Mouse (Mus musculus) CD4-positive, CD25-positive, alpha-beta regulatory T cell, adult 2 months (primary cell): ENCODE measurements around the gene Tmem256.

Source experiments
- DNase-seq: peaks from one replicate; pipeline ENCODE4 v3.0.0-alpha.2; 2012; ENCODE audit warnings: low read depth, low spot score

Gene Tmem256

DNA sequence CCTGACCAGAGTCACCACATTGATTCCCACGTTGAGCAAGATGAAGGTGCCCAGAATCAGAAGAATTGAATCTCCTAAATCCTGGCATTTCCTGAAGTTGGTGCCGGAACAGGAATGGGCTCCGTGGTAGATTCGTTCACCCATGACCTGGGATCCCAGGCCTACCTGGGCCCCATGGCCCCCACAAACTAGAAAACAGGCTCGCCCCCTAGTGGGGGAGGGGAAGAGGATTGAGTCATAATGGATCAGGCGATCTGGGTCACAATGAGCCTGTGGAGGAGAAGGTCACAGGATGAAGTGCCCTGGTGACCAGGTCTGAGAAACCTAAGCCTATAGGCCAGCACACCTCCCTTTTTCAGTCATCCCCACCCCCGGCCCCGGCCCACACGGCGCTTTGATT lies 23.2 kb upstream of the Tmem256 start, which contains the start of gene Gm39566:
Gene Gm39566 (minus strand): TSS at position 144 of the 400 bp plus-strand sequence.
- DNase-seq, result no peak

DNA sequence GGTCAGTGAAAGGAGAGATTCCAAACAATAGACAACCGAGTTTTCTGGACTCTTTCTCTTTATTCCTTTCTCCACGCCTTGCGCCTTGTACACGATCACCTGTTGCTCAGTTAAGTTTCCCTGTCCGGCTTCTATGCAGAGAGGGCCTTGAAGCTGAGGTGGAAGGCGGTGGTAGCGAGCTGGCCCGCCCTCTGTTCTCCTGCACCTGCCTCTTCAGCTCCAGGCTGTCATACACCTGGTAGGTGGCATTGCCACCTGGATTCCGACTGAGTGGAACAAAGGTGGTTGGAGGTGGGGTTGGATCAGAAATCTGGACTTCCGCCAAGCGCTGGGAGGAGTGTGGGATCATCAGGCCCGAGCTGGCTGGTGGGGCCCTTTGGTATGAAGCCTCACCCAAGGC lies 21.8 kb upstream of the Tmem256 start:
- no peak for DNase-seq

DNA sequence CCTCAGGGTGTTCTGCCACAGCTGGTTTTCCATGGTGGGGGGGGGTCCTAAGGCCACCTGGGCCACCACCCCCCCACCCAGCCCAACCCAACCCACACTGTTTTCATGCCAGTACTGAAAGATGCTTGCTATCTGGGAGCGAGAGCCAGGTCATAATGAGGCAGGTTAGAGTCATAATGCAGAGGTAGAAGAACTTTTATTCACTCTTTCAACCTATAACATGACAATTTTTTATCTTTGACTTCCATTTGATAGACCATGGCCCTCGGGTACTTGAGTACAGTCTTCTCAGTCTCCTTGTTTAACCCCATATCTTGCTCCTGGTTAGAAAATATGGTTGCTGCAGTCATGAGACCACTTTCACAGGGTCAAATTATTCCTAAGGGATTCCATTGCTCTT lies 19.9 kb upstream of the Tmem256 start, which contains the start of gene Spem2:
Gene Spem2 (minus strand): TSS at position 101 of the 400 bp plus-strand sequence.
- no peak for DNase-seq

DNA sequence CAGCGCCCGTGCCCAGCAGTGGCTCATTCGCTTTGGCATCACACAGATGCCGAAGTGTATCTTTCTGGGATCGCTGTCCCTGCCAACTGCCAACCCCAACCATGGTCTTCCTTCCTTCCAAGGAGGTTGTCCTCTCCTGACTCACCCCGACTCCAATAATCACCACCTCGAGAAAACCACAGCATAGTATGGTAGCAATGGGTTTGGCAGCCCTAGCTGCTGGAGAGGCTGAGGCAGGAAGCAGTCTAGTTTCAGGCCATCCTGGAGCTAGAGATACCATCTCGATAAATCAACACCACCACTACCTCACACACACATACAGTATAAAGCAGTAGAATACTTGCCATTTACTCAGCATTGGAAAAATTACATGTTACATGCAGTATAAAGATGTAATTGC lies 19.4 kb upstream of the Tmem256 start:
- no peak for DNase-seq

DNA sequence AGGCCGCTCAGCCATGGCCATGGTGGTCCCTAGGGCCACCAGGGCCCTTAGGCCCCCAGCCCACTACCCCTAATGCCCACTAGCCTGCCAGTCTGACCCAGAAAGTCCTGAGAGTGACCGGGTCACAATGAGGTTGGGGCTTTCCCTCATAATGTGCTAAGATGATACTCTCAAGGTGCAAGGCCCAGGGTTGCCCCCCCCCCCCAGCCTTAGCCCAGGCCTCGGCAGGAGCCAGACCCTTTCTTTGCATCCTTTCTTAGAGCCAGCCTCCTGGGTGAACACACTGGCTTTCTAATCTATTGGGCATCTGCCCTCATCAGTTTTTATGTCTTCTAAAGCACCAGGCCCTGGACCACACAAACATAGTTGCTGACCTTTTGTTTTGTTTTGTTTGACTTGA lies 16.2 kb upstream of the Tmem256 start, which contains the start of gene Spem1:
Gene Spem1 (minus strand): TSS at position 101 of the 400 bp plus-strand sequence.
- DNase-seq, result no peak

DNA sequence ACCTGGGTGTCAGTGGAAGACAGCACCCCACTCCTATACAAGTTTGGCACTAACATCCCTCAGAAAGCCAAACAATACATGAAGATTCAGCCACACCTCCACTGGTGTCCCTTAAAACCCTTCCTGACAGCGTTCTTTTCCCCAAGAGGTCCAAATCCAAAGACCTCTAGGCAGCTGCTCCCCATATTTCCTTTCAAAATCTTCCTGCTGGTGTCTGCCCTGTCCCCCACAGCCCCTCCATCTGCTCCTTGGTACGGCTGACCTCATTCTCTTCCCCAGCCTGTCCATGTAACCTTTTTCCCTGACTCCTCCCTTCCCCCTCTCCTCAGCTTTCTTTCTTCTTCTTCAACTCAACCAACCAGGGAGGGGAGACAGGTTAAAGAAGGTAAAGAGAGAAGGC lies 14.9 kb upstream of the Tmem256 start:
- no peak for DNase-seq

DNA sequence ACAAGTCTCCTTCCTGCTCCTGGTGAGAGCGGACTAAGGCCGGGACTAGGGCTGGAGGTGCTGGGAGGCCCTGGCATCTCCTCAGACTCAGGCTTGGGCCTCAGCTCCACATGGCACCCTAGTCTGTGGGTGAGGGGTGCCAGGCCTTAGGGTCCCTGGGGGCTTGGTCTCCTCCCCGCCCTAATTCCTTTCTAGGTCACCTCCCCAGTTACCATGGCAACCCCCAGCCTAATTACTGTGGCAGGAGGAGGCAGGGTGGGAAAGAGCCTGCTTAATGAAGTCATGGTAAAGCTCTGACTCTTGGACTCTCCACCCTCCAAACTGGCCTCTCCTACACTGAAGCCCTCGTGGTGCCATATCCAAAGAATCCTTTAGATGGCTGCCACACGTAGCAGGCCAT lies 9.5 kb upstream of the Tmem256 start:
- no peak for DNase-seq

DNA sequence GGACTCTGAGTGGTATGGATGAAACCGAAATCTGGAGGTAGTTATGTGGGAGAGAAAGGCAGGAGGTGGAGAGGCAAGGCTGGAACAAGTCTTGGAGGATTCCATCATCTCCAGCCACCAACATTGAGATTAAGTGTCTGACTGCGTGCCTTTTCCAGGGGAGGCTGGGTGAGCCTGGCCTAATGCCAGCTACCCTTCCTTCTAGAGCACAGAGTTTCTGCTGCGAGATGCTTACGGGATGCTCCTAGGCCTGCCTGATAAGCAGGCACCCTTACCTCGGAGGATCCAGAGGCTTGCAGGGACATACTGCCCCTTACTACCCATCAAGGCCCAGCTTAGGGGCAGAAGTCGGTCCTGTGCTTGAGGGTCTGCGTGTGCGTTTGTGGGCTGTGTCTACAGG lies 4.8 kb upstream of the Tmem256 start:
- no peak for DNase-seq

DNA sequence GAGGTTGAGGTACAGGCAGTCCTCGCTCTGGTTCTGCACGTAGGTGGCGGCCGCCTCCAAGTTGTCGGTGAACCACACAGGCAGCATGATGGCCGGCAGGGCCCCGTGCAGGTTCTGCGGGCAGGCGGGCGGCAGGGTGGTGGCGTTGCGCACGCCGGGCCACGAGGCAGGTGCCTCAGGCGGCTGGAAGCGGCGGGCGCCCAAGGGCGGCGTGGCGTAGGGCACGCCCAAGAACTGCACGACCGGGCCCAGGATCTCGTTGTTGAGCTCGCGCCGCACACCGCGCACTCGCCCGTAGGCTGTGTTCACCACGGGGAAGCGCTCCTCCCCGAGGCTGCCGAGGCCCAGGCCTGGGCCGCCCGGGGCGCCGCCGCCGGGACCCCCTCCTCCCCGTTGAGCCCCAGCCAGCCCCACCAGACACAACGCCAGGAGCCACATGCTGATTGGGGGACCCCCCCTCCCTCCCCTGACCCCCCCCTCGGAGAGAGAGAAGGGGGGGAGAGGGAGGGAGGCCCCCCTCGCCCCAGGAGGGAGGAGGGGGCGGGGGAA lies 4.2 kb upstream of the Tmem256 start:
- peak; percentile 78 for DNase-seq

DNA sequence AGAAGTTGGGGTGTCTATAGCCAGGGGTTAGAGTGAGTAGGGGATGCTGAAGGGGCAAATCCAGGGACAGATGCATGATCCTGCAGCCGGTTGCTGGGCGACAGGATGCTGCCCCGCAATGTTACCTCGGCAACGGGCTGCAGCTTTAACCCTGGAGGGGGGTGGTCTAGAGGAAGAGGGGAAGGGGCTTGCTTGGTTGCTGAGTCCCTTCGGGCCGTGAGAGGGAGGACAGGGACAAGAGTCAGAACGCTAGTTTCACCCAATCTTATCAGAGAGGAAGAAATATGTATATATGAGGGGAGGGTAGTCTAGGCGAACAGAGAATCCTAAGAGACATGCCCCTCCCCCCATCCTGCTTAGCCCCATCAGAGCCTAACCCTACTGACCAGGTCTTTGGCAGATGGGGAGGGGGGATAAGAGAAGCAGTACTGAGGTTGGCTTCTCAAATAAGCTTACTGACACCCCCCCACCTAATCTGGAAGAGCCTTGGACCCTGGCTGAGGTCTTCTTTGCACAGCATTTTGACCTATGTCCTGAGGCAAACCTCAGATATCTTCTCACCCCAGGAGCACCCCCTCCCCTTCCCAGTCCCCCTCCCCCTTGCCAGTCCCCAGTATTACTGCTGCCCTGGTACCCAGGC lies 2.9 kb upstream of the Tmem256 start:
- DNase-seq, result peak; percentile 26

DNA sequence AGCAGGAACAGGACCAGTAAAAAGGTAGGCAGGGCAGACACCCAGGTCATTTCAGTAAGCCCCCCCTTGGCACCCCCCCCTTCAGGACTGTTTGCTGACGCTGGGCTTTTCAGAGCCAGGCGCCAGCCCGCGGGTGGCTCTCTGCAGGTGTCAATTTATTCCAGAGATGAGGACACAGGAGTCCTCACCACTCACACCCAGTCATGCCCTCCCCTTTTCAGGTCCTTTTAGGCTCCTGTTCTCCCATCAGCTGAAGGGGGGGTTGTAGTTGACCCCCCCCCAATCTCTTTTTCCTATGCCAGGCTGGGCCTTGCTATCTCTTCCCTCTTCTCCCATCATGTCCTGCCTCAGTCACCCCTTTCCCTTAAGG lies 2.4 kb upstream of the Tmem256 start:
- peak; percentile 25 for DNase-seq

DNA sequence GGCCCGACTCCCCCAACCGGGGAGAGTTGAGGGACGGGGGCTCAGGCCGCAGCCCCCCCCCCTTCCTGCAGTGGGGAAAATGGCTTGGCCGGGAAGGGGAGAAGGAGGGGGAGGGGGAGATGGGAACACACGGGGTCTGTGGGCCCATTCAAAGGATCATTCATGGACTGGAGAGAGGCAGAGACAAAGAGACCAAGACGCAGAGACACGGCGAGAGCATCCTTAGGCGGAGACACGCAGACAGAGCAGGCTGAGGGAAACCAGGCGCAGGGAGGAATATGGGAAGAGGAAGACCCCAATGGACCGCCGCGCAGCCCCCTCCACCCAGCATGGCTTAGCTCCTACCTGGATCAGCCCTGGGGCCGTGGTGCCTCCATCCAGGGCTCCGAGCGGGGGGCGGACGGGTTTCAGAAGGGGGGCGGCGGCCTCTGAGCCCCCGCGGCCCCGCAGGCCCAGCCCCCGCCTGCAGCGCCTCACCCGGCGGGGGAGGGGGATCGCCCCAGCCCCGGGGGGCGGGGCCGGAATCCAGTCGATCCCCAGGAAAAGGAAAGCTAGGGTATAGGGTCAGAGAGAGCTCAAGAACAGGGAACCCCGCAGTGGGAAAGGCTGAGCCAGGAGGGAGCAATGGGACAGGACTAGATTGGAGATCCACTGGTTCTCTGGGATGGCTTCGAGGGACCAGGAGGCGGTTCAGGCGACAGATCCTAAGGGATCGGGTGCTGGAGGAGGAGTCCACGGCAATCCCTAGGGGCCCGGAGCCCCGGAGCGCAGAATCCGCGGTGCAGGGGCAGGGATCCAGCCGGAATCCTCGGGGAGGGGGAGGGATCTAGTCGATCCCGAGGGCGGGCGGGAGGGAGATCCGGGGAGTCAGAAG lies 1.4 kb upstream of the Tmem256 start:
- DNase-seq, result peak; percentile 37

DNA sequence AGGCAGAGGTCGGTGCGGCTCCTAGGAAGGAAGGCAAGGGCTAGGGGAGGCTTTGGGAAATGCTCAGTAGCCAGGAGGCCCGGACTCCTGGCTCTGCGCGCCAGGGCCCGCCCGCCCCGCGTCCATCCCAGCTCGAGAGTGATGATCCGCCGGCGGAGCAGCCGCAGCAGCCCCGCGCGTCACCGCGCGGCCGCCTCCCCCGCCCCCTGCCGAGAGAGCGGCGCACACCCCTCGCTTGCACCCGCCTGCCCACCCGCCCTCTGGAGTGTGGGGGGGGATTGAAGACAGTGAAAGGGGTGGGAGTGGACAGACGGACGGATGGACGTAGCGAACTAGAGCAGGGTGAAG lies 736 bp upstream of the Tmem256 start, which contains the start of gene Nlgn2:
Gene Nlgn2 (minus strand): TSS at position 181 of the 348 bp plus-strand sequence.
- DNase-seq, result peak; percentile 82

DNA sequence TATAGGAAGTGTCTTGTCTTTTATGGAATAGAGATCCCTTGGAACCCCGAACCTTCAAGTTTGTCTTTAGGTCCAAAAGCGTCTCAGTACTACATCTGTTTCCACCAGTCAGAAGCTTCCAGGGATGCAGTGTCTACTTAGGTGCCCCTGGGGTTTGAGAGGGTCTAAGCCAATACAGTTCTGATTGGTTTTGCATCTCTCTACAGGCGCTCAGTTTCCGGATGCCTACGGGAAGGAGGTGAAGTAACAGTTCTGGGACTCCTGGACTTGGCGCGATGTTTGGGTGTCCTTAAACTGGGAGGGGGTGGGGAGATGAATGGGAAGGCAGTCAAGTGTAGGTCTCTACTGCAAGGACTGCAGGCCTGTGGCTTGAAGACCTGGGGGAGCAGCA lies 395 bp downstream of the Tmem256 start:
- DNase-seq, result no peak

DNA sequence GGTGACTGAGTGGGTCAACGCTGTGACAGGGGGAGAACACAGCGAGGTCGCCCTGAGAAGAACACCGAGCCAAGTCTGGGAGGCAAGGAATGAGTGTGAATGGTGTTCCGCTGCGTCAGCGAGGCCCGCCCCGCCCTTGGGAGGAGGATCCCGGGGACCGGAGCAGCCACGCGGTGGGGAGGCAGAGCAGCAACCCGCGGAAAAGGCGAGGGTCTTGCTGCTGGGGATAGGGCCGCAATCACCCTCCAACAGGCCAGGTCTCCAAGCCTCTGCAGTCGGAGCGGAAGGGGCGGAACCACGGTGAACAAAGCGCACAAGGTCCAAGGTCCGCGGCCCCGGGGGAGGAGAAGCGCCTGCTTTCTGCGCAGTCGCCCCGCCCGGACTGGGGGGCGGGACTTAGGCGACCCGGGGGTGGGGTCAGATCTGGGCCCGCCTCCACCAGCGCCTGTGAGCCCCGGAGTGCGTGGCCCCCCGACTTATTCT lies 7.9 kb downstream of the Tmem256 start, which contains the start of gene Plscr3:
Gene Plscr3 (plus strand): TSS at position 179 of the 483 bp plus-strand sequence.
- DNase-seq, result peak; percentile 89

DNA sequence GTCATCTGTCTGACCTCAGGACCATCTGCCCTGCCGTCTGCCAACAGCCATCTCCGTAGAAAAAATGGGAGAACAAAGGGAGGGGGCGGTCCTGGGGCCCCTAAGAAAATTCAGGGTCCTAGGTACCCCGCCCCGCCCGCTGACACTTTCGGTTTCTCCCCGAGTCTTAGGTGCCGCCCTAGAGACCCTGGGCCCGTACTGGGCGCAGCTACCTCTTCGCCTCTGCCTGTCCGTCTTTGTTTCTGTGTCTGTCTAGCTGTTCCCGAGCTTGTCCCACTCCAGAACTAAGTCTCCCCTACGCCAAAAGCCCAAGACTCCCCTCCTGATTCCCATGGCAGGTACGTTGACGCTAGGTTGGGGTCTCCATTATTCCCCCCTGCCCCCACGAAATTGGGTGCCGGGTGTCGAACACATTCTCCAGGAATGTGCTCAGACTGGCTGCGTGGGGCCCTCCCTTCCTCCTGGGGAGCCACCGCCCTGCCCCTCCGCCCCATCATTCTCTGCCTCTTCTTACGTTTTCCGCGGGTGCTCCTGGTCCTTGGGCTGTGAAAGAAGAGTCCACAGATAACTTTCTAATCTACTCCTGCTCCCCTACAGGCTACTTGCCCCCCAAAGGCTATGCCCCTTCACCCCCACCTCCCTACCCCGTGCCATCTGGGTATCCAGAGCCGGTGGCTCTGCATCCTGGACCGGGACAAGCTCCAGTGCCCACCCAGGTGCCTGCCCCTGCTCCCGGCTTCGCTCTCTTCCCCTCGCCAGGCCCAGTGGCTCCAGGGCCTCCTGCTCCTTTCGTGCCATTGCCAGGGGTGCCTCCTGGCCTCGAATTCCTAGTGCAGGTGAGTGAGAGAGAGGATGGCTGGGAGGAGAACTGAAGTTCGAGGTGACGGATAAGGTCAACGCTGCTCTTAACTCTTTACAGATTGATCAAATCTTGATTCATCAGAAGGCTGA lies 8.7 kb downstream of the Tmem256 start:
- peak; percentile 75 for DNase-seq

DNA sequence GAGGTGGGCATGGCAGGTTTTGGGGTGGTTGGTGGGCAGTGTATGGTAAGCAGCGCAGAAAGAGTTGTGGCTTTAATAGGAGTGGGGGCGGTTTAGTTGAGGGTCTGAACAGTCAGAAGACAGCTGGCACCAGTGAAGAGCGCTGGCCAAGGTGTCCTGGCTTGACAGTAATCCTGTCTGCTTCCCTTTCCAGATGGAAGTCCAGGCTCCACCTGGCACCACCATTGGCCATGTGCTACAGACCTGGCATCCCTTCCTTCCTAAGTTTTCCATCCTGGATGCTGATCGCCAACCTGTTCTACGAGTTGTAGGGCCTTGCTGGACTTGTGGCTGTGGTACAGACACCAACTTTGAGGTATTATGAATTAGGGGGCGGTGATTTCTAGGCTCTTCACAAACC lies 9.7 kb downstream of the Tmem256 start:
- no peak for DNase-seq

DNA sequence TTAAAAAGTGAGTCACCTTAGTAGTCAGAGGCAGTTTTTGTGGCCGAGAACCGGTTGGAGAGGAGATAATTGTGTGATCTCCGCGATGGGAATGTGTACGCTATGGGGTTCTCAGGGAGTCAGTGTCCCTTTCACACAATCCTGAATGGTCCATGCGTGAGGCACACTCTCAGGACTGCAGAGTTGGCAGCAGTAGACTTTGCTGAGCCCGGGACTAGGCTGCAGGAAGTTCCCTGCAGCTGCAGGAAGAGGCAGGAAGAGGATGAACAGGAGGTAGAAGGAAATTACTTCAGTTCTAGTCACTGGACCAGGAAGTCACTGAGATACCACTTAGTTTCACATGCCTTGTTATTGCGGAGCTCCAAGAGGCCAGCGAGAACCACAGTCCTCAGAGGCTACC lies 10.8 kb downstream of the Tmem256 start:
- DNase-seq, result no peak

DNA sequence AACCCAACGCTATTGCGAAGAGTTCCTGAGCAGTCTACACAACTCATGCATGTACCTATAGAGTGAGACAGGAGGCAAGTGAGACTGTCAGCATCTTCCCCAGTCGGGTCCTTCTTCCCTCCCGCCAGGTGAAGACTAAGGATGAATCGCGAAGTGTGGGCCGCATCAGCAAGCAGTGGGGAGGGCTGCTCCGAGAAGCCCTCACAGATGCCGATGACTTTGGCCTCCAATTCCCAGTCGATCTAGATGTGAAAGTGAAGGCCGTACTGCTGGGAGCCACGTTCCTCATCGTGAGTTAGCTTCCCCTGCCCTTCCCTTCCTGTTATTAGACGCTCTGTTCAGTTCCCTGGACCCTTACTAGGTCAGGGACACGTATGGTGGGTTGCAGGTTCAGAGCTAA lies 11.6 kb downstream of the Tmem256 start:
- no peak for DNase-seq

DNA sequence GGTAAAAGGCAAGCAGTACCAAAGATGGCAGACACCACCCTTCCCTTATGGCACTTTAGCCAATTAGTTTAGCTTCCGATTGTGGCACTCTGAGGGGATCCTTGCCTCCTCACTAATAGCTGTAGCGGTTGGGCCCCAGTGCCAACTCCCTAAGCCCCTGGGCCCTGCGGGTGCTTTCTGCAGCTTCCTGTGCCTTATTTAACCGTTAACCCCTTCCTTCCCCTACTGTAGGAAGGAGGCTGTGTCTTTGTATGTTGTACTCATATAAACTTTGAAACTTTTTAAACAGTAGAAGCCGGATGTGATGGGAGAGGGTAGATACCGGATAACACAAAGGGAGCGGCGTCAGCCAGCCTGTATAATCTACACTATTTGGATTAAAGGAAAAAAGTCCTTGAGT lies 12.4 kb downstream of the Tmem256 start:
- no peak for DNase-seq

DNA sequence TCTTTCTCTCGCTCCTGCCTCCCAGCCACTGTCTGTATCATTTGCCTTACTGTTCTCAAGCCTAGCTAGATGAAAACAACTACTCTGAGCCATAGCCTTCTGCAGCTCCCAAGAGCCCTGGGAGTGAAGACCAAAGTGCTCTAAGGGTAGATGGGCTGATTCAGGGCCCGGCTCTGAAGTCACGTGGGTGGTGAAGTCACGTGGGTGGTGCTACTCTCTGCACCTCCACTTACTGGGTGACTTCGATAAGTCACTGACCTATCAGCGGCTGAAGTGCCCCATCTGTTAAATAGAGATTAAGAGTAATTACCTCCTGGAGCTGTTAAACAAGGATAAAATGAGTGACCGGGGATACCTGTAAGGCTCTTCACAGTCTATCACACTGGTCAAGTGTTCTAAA lies 15.7 kb downstream of the Tmem256 start:
- DNase-seq, result peak; percentile 45
